Mouse (Mus musculus): Measurements from ENCODE around the gene Shld2.

Gene Shld2

DNA sequence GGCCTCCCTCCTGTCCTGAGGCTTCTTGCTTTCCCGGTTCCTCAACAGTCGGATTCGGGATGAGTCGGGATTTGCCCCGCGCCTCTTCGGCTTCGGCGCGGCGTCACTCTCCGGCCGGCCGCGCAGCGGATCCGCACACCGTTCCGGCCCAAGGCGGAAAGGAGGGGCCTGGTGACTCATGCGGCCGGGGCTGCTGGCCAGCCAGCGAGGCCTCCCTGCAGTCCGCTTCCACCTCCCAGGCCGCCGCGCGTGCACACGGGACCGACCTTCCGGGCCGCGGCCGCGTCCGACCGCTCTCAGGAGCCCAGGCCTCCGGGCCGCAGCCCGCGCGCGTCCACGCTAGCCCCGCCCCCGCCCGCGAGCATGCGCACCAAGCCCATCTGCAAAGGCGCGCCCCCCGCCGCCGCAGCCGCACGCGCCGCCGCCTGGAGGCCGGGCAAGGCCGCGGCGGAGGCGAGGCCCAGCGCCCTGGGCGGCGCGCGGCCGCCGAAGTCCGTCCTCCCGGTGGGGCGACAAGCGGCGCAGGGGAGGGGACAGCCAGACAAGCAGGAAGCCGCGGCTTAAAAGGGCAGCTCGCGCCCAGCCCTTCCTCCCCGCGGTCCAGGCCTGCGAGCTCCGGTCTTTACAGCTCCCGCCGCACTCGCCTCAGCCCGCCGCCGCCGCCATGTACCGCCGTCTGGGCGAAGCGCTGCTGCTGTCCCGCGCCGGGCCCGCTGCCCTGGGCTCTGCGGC lies at the start of gene Shld2, which contains the start of gene Glud1:
Gene Shld2 (minus strand): TSS at position 260 of the 732 bp plus-strand sequence.
Gene Glud1 (plus strand): TSS at position 494 of the 732 bp plus-strand sequence.
- peak; percentile 96 for DNase-seq (ENCODE audit: low spot score)

- no peak for DNase-seq (ENCODE audit: low spot score)
Observed at GRCm38 (mm10) chr14:34359676-34360244, 49.5 kb upstream of the Shld2 start.

DNA sequence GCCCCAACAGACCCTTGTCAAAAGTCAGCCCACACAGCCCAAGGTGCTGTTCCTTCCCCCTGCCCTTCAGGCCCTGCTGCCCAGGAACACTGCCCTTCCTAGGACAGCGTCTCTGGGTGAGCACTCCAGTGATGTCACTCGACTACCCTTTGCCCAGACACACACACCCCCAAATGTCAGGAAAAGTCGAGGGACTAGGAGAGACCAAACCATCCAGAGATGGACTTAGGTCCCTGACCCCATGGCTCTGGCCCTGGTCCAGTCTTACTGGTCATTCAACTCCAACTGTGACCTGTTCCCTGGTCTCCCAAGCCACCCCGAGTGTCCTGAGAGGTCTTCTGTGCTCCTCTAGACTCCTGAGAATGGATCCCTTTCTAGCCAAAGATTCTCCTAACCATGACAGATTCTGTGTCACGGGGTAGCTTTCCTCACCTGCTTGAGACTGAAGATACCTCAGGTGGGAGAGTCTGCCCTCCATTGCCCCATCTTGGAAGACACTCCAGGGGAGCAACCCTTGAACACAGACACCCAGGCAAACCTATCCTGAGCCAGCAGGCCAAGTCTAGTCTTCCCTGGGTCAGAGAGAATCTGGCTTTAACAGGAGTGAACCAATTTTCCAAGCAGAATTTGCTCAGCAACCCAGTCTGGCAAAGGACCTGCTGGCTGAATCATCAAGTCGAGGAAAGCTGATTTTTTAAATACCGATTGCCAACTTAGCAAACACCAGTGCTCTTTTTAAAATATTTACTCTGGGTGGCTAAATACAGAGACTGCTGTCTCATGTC lies 47.6 kb upstream of the Shld2 start:
- no peak for DNase-seq (ENCODE audit: low spot score)

- no peak for DNase-seq (ENCODE audit: low spot score)
Observed at GRCm38 (mm10) chr14:34355301-34355700, 45.0 kb upstream of the Shld2 start, which contains the start of gene Fam25c. TSS of gene Fam25c (minus strand) at chr14:34355433.

DNA sequence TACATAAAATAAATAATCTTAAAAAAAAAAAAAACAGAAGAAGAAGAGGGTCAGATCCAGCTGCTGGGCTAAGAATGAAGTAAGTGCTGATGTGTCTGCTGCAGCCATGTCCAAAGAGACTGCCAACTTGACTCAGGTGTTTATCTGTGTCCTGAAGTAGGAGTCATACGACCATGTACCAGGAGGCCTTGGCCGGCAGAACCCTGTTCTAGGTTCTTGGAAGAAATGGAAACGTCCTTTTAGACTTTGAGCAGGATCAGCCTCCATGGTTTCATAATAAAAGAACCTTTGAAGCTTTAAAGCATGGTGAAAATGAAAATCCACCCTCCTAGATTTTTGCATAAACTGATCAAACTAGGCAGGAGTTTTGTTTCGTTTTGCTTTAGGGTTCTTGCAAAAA lies 44.2 kb upstream of the Shld2 start:
- no peak for DNase-seq (ENCODE audit: low spot score)

DNA sequence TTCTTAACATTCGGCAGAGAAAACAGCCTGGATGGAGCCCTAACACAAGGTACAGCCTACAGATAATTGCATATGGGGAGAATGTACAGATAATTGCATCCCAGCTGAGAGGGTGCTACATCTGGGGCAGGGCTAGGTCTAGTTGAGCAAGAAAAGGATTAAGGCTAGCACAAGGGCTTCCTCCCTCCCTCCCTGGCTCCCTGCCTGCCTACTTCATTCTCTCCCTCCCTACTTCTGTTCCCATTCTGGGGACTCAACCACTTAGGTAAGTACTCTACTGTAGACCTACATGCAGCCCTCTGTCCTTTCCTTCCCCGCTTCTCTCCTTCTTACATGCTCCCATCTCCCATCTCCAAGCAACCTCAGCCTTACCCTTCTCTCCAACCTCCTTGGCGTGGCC lies 43.0 kb upstream of the Shld2 start:
- DNase-seq (ENCODE audit: low spot score): peak; percentile 64

GRCm38 (mm10) chr14:34352523-34352922 lies 42.2 kb upstream of the Shld2 start:
- no peak for DNase-seq (ENCODE audit: low spot score)

GRCm38 (mm10) chr14:34351660-34352059 lies 41.4 kb upstream of the Shld2 start:
- DNase-seq (ENCODE audit: low spot score): no peak

DNA sequence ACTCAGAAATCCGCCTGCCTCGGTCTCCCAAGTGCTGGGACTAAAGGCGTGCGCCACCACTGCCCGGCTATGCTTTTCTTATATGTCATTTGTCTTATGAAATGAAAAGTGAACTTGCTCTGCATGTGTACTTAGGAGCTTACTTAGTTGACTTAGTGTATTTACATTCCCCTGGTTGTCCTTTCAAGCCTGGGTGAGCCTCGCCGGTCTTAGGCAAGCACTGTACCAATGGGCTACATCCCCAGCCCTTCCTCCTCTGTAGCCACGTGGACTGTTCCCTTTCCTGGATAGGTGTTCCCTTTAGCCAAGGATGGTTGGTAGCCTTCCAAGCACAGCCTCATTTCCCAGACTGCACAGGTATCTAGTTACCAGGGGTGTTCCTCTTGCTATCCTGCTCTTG lies 38.7 kb upstream of the Shld2 start:
- peak; percentile 82 for DNase-seq (ENCODE audit: low spot score)

GRCm38 (mm10) chr14:34348301-34348700 lies 38.0 kb upstream of the Shld2 start:
- DNase-seq (ENCODE audit: low spot score): no peak

GRCm38 (mm10) chr14:34347084-34347483 lies 36.8 kb upstream of the Shld2 start:
- no peak for DNase-seq (ENCODE audit: low spot score)

DNA sequence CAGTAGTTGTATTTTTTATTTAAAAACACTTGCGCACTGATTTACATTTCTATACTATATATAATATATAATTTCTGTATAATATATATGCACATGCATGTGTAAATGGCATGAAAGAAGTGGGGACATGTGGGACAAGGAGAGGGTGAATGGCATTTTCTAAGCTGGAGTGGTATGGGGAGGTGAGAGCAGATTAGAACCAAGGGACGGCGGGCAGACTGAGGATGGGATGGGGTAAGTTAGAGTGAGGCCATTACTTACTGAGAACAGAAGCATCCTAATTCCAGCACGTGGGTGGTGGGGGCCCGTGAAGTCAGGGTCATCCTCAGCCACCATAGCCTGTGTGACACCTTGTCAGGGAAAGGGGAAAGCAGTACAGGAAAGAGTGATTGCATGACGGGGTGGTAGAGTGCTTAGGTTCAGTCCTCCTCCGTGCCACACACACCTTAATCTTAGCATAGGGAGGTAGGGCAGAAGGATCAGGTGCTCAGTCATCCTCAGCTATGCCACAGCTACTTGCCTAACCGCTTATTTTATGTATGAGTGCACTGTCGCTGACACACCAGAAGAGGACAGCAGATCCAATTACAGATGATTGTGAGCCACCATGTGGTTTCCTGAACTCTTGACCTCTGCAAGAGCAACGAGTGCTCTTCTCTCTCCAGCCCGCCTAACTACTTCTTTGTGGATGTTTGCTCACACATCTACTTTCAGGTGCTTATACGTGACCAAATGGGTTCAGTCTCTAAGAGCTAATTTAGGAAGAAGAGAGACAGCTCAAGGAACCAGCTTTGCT lies 35.7 kb upstream of the Shld2 start:
- DNase-seq (ENCODE audit: low spot score): peak; percentile 43

GRCm38 (mm10) chr14:34344361-34344760 lies 34.1 kb upstream of the Shld2 start:
- DNase-seq (ENCODE audit: low spot score): no peak

DNA sequence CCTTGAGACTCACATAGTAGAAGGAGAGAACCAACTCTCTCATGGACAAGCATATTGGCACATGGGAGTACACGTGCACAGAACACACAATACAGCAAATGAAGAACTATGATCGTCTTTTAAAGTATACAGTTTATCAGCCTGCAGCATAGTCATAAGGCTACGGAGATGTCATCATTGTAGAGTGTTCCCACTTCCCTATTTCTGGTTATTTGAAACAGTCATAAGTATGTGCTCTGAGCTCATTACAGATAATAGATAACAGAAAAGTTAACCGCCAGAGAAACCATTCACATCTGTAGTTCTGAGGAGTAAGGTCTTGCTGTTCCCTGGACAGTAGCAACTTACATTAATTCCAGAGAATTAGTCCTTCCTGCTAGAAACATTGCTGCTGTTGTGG lies 32.8 kb upstream of the Shld2 start:
- DNase-seq (ENCODE audit: low spot score): no peak

GRCm38 (mm10) chr14:34341993-34342392 lies 31.7 kb upstream of the Shld2 start:
- no peak for DNase-seq (ENCODE audit: low spot score)

GRCm38 (mm10) chr14:34339446-34339845 lies 29.2 kb upstream of the Shld2 start:
- DNase-seq (ENCODE audit: low spot score): no peak

- no peak for DNase-seq (ENCODE audit: low spot score)
Observed at GRCm38 (mm10) chr14:34332476-34332875, 22.2 kb upstream of the Shld2 start.

GRCm38 (mm10) chr14:34331886-34332285 lies 21.6 kb upstream of the Shld2 start:
- DNase-seq (ENCODE audit: low spot score): no peak

DNA sequence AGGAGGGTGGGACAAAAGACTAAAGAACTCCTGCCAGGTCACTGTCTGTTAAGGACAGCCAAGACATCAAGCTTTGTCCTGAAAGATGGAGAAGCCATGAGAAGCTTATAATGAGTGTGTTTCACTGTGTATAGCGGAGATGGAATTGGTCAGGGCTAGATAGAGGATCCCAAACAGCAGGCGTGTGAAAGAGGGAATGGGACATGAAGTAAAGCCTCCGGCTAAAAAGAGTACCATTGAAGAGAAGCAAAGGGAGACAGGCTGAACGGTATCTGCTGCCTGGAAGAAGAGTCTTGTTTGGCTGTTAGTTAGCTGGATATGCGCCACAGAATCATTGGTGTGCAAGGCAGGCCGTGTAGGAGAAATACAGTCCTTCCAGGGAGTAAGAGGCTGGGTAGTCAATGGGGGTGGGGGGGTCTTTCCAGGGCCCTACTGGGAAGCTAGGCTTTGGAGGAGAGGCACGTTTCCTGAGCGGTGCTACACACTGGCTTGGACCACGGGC lies 20.4 kb upstream of the Shld2 start:
- DNase-seq (ENCODE audit: low spot score): no peak

DNA sequence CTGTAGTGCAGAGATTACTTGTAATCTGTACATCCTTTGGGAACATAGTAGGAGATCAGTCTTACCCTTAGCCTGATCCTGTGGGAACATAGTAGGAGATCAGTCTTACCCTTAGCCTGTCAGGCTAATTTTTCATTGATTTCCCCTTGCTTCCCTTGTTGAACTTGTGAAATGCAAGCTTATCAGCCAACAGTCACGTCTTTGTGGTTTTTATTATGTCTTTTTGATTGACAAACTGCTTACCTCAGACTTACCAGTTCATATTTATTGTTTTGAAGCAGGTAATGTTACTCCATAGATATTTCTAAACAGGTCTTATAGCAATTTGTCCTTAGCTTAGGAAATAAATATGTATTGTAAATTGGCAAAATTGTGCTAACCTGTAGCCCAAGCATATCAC lies 17.3 kb upstream of the Shld2 start:
- no peak for DNase-seq (ENCODE audit: low spot score)

DNA sequence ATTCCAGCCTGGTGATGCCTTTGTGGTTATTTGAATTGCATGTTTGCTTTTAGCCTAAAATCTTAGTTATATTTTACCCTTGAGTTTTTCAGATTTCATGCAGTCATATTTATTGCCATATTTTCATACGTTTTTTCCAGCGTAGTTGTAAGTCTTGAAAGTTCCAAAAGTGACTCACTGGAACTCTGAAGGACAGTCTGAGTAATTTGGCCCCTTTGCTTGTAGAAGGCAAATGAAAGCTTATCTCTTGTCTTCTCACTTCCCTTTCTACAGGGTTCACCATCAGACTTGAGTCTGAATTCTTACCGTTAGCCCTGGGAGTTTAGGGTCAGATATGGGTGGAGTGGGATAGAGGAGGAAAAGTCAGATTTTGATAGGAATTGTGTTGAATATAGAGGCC lies 16.3 kb upstream of the Shld2 start:
- DNase-seq (ENCODE audit: low spot score): no peak

- DNase-seq (ENCODE audit: low spot score): no peak
Observed at GRCm38 (mm10) chr14:34323576-34324085, 13.3 kb upstream of the Shld2 start.
